Mouse (Mus musculus): ENCODE data around the gene Ccdc152. TPM values are rescaled to one million over a fixed set of nuclear protein-coding genes. Genes with fewer than 3 reads are reported as not detected.

The Ccdc152 gene
- polyA plus RNA-seq, 1 experiment from 2014 or later = 0.12 TPM

GRCm38 (mm10) chr15:3312937-3313336 lies 9.6 kb upstream of the Ccdc152 start:
- no peaks in the 10 kb centered on the region for H3K27me3 ChIP-seq
- H3K4me2 ChIP-seq (replicated peaks) = no peak overlapping the region
- no peak overlapping the region for H3K9ac ChIP-seq (replicated peaks)
- H3K9me3 ChIP-seq = no peaks in the 10 kb centered on the region
- H3K4me1 ChIP-seq (replicated peaks) = no peaks in the 10 kb centered on the region
- no peak overlapping the region for H3K27ac ChIP-seq
- H3K4me3 ChIP-seq (replicated peaks) = no peak overlapping the region
- H3K36me3 ChIP-seq = no peaks in the 10 kb centered on the region
- no peak for ATAC-seq

GRCm38 (mm10) chr15:3309856-3310255 lies 6.5 kb upstream of the Ccdc152 start:
- H3K4me2 ChIP-seq (replicated peaks) = no peak overlapping the region
- ATAC-seq = no peak
- no peaks in the 10 kb centered on the region for H3K36me3 ChIP-seq
- WGBS = 91% methylated on average over 3 of the region's 3 CpGs
- H3K4me3 ChIP-seq (replicated peaks) = no peak overlapping the region
- no peaks in the 10 kb centered on the region for H3K9me3 ChIP-seq
- H3K4me1 ChIP-seq (replicated peaks) = no peaks in the 10 kb centered on the region
- H3K27me3 ChIP-seq = no peaks in the 10 kb centered on the region
- H3K27ac ChIP-seq = no peak overlapping the region
- H3K9ac ChIP-seq (replicated peaks) = no peak overlapping the region

- no peak for ATAC-seq
- Histone ChIP-seq H3K4me2 (replicated peaks) (no peak overlapping the region), H3K27me3 (no peaks in the 10 kb centered on the region), H3K4me3 (replicated peaks) (no peak overlapping the region), H3K4me1 (replicated peaks) (no peaks in the 10 kb centered on the region), H3K27ac (no peak overlapping the region), H3K9me3 (no peaks in the 10 kb centered on the region), H3K9ac (replicated peaks) (no peak overlapping the region), H3K36me3 (no peaks in the 10 kb centered on the region)
- 77% methylated on average over 4 of the region's 4 CpGs for WGBS
These were observed 2.8 kb downstream of the Ccdc152 start for GRCm38 (mm10) chr15:3300361-3301100.

- Histone ChIP-seq H3K4me3 (replicated peaks) (no peak overlapping the region), H3K4me1 (replicated peaks) (no peaks in the 10 kb centered on the region), H3K36me3 (no peaks in the 10 kb centered on the region), H3K27ac (no peak overlapping the region), H3K27me3 (no peaks in the 10 kb centered on the region), H3K9ac (replicated peaks) (no peak overlapping the region), H3K9me3 (no peaks in the 10 kb centered on the region), H3K4me2 (replicated peaks) (no peak overlapping the region)
- WGBS = 91% methylated on average over 8 of the region's 8 CpGs
- ATAC-seq = no peak
These were observed 5.7 kb downstream of the Ccdc152 start for GRCm38 (mm10) chr15:3297615-3298014.

DNA sequence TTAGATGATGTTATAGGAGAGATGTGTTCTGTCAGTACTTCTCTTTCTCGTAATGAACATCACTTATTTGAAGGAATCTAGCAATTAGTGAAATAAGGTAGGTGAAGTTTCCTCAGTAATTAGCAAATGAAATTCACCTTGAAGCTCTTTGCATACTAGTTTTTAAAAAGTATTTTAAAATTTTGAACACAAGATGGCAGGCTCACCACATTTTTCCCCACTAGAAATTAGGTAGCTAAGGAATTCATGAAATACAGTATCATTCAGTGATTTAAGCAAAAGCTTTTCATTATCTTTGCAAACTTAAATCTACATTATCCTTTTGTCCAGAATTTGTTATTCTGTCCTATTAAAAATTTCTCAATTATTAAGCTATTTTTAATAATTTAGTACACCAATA lies 7.3 kb downstream of the Ccdc152 start:
- Histone ChIP-seq H3K4me3 (replicated peaks) (no peak overlapping the region), H3K9me3 (no peaks in the 10 kb centered on the region), H3K4me2 (replicated peaks) (no peak overlapping the region), H3K27ac (no peak overlapping the region), H3K9ac (replicated peaks) (no peak overlapping the region), H3K36me3 (no peaks in the 10 kb centered on the region), H3K27me3 (no peaks in the 10 kb centered on the region), H3K4me1 (replicated peaks) (no peaks in the 10 kb centered on the region)
- ATAC-seq = no peak
- WGBS = 85% methylated on average over 1 of the region's 1 CpGs

- Histone ChIP-seq H3K36me3 (no peaks in the 10 kb centered on the region), H3K4me3 (replicated peaks) (no peak overlapping the region), H3K9ac (replicated peaks) (no peak overlapping the region), H3K9me3 (no peaks in the 10 kb centered on the region), H3K4me1 (replicated peaks) (no peaks in the 10 kb centered on the region), H3K27ac (no peak overlapping the region), H3K4me2 (replicated peaks) (no peak overlapping the region), H3K27me3 (no peaks in the 10 kb centered on the region)
- 57% methylated on average over 1 of the region's 1 CpGs for WGBS
- no peak for ATAC-seq
These were observed 9.8 kb downstream of the Ccdc152 start for GRCm38 (mm10) chr15:3293477-3293876.

- no peak for ATAC-seq
- WGBS = 89% methylated on average over 3 of the region's 3 CpGs
- H3K27ac ChIP-seq = no peak overlapping the region
These were observed 12.9 kb downstream of the Ccdc152 start for GRCm38 (mm10) chr15:3290435-3290834.

DNA sequence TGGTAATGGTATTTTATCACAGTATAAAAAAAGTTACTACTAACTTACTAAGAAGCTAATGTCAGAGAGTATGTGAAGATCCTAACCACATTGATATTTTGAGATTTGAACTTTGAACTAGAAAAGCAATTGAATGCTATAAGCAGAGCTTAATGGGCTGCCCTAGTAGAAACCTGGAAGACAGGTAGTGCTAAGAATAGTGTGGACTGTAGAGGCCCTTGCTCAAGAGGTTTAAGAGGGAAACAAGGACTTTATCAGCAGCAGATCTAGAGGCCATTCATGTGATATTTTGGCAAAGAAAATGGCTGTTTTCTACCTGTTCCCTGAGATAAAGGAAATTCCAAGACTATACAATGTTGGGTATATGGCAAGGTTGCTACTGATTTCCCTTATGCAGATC lies 17.3 kb downstream of the Ccdc152 start:
- H3K9ac ChIP-seq (replicated peaks) = no peak overlapping the region
- no peak overlapping the region for H3K4me2 ChIP-seq (replicated peaks)
- H3K9me3 ChIP-seq = no peaks in the 10 kb centered on the region
- no peaks in the 10 kb centered on the region for H3K4me1 ChIP-seq (replicated peaks)
- no peak for ATAC-seq
- no peaks in the 10 kb centered on the region for H3K27me3 ChIP-seq
- no peak overlapping the region for H3K4me3 ChIP-seq (replicated peaks)
- H3K36me3 ChIP-seq = no peaks in the 10 kb centered on the region
- no peak overlapping the region for H3K27ac ChIP-seq

More at GRCm38 (mm10) chr15:3290435-3290834, 12.9 kb downstream of the Ccdc152 start:
- H3K9ac ChIP-seq (replicated peaks) = no peak overlapping the region
- no peaks in the 10 kb centered on the region for H3K4me1 ChIP-seq (replicated peaks)
- no peak overlapping the region for H3K4me3 ChIP-seq (replicated peaks)
- H3K36me3 ChIP-seq = no peaks in the 10 kb centered on the region
- no peaks in the 10 kb centered on the region for H3K9me3 ChIP-seq
- H3K27me3 ChIP-seq = no peaks in the 10 kb centered on the region
- no peak overlapping the region for H3K4me2 ChIP-seq (replicated peaks)

GRCm38 (mm10) chr15:3281737-3282136 lies 21.6 kb downstream of the Ccdc152 start:
- H3K9ac ChIP-seq (replicated peaks) = no peak overlapping the region
- no peaks in the 10 kb centered on the region for H3K27me3 ChIP-seq
- ATAC-seq = no peak
- no peak overlapping the region for H3K27ac ChIP-seq
- no peak overlapping the region for H3K4me2 ChIP-seq (replicated peaks)
- no peaks in the 10 kb centered on the region for H3K4me1 ChIP-seq (replicated peaks)
- WGBS = 72% methylated on average over 1 of the region's 1 CpGs
- H3K36me3 ChIP-seq = no peaks in the 10 kb centered on the region
- H3K4me3 ChIP-seq (replicated peaks) = no peak overlapping the region
- H3K9me3 ChIP-seq = no peaks in the 10 kb centered on the region

DNA sequence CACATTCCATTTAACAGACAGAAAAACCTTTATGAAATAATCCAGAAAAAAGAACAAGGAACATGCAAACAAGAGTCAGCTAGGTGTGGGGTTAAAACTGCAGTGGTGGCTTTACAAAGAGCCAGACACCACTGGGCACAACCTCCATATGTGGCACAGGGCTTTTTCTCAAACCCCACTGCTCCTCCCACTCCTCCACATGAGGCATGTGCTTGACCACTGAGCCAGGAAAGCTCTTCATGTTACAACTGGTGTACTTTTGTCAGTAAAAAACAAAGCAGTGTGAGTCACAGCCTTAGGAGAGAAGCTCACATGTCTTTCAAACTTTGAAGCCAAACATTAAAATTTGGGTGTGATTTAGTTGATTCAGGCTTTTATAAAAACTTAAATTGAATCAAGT lies 22.1 kb downstream of the Ccdc152 start:
- Histone ChIP-seq H3K4me2 (replicated peaks) (no peak overlapping the region), H3K27ac (no peak overlapping the region), H3K9ac (replicated peaks) (no peak overlapping the region), H3K36me3 (no peaks in the 10 kb centered on the region), H3K4me1 (replicated peaks) (no peaks in the 10 kb centered on the region), H3K27me3 (no peaks in the 10 kb centered on the region), H3K4me3 (replicated peaks) (no peak overlapping the region), H3K9me3 (no peaks in the 10 kb centered on the region)
- ATAC-seq = no peak

DNA sequence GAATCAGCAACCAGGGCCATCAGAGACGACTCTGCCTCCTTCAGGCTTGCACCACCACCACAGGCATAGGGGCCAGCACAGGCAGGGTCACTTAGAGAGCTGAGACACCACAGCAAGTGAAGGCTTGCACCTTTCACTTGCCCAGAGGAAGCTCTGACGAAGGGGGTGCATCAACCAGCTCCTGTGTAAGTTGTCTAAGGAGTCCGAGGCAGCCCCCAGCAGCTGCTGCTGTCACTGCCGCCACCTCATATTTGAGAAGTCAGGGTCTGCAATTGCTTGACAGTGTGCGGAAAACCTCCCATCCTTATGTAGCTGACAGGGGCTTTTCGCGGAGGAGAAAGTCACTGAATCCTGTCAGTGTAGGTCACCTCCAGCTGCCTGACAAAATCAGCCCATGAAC lies 24.1 kb downstream of the Ccdc152 start:
- H3K4me1 ChIP-seq (replicated peaks) = no peaks in the 10 kb centered on the region
- H3K9ac ChIP-seq (replicated peaks) = no peak overlapping the region
- no peak overlapping the region for H3K4me3 ChIP-seq (replicated peaks)
- no peak for ATAC-seq
- H3K27me3 ChIP-seq = no peaks in the 10 kb centered on the region
- 77% methylated on average over 7 of the region's 7 CpGs for WGBS
- H3K27ac ChIP-seq = no peak overlapping the region
- H3K9me3 ChIP-seq = no peaks in the 10 kb centered on the region
- H3K4me2 ChIP-seq (replicated peaks) = no peak overlapping the region
- no peaks in the 10 kb centered on the region for H3K36me3 ChIP-seq

DNA sequence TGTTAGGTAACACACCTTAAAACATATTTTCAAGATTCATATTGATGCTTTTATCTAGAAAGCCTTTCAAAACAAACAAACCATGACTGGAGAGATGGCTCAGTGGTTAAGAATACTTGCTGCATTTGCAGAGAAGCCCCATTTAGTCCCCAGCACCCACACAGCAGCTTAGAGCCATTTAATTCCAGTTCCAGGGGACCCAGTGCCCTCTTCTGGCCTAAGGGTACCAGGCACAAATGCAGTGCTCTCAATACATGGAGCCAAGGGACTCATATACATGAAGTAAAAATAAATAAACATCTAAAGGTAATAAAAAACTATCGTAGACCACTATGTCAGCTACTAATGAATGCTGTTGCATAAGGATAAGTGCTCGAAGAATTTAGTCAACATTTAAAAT lies 25.9 kb downstream of the Ccdc152 start:
- no peak overlapping the region for H3K27ac ChIP-seq
- H3K36me3 ChIP-seq = no peaks in the 10 kb centered on the region
- no peaks in the 10 kb centered on the region for H3K4me1 ChIP-seq (replicated peaks)
- H3K4me3 ChIP-seq (replicated peaks) = no peak overlapping the region
- no peak overlapping the region for H3K9ac ChIP-seq (replicated peaks)
- H3K4me2 ChIP-seq (replicated peaks) = no peak overlapping the region
- ATAC-seq = no peak
- no peaks in the 10 kb centered on the region for H3K27me3 ChIP-seq
- WGBS = 92% methylated on average over 2 of the region's 2 CpGs
- H3K9me3 ChIP-seq = no peaks in the 10 kb centered on the region

GRCm38 (mm10) chr15:3273191-3273590 lies 30.1 kb downstream of the Ccdc152 start:
- no peak overlapping the region for H3K27ac ChIP-seq
- peaks cover 11% of the 10 kb centered on the region for H3K4me1 ChIP-seq (replicated peaks)
- H3K9ac ChIP-seq (replicated peaks) = no peak overlapping the region
- WGBS = 76% methylated on average over 1 of the region's 1 CpGs
- no peak overlapping the region for H3K4me3 ChIP-seq (replicated peaks)
- H3K36me3 ChIP-seq = no peaks in the 10 kb centered on the region
- no peak overlapping the region for H3K4me2 ChIP-seq (replicated peaks)
- no peaks in the 10 kb centered on the region for H3K9me3 ChIP-seq
- no peak for ATAC-seq
- H3K27me3 ChIP-seq = no peaks in the 10 kb centered on the region
